Mouse (Mus musculus) ovary, postnatal 14 days (tissue): Measurements from ENCODE around the gene Mapkapk2.

Experiments
- DNase-seq: peaks from one replicate; pipeline ENCODE4 v3.0.0; 2022; ENCODE audit warnings: low spot score

Gene Mapkapk2

GRCm38 (mm10) chr1:131020425-131021310 lies 77.0 kb downstream of the Mapkapk2 start:
- no peak for DNase-seq

- no peak for DNase-seq
These were observed 78.0 kb downstream of the Mapkapk2 start, which contains the start of gene Il10 for GRCm38 (mm10) chr1:131019492-131020098. Il10 (plus strand) TSS chr1:131019845.

GRCm38 (mm10) chr1:131015879-131016278 lies 81.7 kb downstream of the Mapkapk2 start:
- DNase-seq: no peak

GRCm38 (mm10) chr1:131015281-131015680 lies 82.3 kb downstream of the Mapkapk2 start:
- no peak for DNase-seq

GRCm38 (mm10) chr1:131013926-131014325 lies 83.7 kb downstream of the Mapkapk2 start:
- DNase-seq: no peak

- DNase-seq: no peak
These were observed 85.1 kb downstream of the Mapkapk2 start for GRCm38 (mm10) chr1:131012494-131012893.

GRCm38 (mm10) chr1:131010201-131011153 lies 87.1 kb downstream of the Mapkapk2 start:
- DNase-seq: no peak

- DNase-seq: no peak
These were observed 91.6 kb downstream of the Mapkapk2 start for GRCm38 (mm10) chr1:131006069-131006468.
